Mouse (Mus musculus): ENCODE measurements around the gene Plcd3. TPM values are rescaled to one million over a fixed set of nuclear protein-coding genes. Genes with fewer than 3 reads are reported as not detected.

Plcd3 gene
- total RNA-seq, 2 experiments from 2014 or later, result 8.7 to 8.9 TPM

DNA sequence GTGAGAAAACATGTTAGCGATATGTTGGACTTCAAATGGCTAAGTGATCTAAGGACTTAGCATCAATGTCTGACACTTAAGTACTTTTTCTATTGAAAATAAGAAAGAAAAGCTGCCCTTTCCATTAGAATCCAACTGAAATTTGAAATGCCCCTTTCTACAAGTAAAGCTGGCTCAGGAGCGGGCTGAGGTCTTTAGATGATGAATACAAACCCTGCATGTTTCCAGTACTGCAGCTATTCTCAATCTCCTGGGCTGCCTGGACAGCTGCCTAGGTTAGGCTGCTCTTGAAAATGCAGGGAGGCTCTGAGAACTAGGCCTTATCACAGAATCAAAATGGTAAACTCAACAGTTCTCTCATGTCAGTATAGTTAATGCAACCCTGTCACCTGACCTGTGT is 17.4 kb upstream of the Plcd3 start:
- DNase-seq (ENCODE audit: low spot score in 2 of 2), result no peak

DNA sequence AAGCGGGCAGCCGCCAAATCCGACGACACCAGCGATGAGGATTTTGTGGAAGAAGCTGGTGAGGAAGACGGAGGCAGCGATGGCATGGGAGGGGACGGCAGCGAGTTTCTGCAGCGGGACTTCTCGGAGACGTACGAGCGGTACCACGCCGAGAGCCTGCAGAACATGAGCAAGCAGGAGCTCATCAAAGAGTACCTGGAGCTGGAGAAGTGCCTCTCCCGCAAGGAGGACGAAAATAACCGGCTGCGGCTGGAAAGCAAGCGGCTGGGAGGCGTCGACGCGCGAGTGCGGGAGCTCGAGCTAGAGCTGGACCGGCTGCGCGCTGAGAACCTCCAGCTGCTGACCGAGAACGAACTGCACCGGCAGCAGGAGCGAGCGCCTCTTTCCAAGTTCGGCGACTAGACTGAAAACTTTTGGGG is 16.1 kb upstream of the Plcd3 start:
- no peak for DNase-seq (ENCODE audit: low spot score in 2 of 2)

DNA sequence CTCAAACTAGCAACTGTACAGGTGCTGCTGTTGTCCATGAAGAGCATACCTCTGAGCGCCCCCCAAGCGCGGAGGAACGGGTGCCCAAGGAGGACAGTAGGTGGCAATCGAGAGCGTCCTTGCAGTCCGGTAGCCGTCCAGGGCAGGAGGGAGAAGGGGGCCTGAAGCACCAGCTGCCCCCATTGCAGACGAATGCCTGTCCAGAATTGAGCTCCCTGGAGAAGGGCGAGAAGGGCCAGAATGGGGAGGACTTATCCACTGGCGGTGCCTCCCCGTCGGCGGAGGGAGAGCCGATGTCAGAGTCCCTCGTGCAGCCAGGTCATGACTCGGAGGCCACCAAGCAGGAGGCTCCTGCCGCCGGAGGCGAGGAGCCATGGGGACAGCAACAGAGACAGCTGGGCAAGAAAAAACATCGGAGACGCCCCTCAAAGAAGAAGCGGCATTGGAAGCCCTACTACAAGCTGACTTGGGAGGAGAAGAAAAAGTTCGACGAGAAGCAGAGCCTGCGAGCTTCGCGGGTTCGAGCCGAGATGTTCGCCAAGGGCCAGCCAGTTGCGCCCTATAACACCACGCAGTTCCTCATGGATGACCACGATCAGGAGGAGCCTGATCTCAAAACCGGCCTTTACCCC is 15.6 kb upstream of the Plcd3 start:
- peak; percentile 51 to 62 for DNase-seq (ENCODE audit: low spot score in 2 of 2)

DNA sequence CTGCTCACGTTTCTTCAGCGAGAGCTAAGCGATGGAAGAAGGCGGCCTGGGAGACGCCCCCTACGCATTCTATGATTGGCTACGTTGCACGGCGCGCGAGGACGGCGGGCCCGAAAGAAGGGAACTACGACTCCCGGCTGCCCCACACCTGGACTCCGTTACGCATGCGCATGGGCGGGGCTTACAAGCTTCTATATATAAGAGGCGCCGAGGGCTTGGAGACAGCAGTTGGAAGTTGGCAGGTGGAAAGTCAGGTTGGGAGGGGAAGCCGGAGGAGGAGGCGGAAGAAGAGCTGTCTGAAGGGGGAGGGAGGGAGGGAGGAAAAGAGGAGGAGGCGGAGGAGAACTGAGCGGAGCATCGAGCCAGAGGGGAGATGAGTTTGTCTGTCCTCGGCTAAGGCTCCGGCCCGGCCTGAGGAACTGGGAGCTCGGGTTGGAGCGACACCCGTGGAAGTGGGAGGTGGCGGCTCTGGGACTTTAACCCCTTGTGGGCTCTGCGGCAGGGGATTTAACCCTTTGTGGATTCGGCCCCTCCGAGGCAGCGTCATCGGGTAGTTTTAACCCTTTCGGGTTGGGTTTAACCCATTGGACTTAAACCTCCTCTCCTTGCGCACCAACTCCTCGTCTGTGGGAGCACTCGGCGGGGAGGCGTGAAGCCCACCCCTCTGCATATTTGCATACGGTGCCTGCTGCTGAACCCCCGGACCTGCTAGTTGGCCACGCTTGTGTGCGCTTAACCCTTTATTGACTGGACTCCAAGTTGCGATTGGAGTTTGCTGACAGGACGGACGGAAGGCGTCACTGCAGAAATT is 14.8 kb upstream of the Plcd3 start, which contains the start of gene Hexim1:
Gene Hexim1, plus strand, starts transcription at position 224 of the 811 bp plus-strand sequence.
- DNase-seq (ENCODE audit: low spot score in 2 of 2), result peak; percentile 98 to 100

DNA sequence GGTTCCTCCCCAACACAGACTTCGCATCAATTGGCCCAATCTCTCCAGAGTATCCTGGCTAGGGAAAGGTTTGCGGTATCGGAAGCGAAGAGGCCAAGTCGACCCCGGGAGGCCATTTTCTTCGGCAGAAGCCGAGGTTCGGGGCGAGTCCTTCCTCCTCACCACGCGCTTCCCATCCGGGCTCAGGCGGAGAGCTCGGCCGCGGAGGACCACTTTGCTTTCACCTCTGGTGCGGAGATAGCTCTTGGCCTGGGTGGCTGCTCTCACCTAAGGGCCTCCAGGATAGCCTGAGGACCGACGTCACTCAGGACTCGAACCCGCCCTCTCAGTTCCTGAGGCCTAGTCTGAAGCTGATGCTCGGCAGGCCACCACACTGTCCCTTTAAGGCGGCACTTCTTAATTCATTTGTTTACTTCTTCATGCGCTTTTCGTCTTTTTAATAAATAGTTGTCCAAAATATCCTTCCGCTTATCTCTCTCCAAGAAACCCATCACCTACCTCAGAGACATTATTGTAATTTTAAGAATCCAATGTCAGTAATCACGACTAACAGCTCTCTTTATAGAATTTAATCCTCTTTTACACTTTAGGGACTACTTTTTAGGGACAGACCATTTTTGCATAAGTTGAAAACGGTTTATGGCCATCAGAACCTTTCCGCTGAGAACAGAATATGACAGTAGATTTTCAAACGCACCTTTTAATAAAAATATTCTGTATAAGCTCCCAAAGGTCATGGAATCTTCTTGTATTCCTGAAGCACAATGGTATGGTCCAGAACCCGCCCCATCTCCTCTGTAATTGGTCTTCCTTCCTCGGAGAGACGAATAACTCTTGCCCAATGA is 13.9 kb upstream of the Plcd3 start:
- DNase-seq (ENCODE audit: low spot score in 2 of 2), result peak in 1 of 2 experiments; percentile 55

DNA sequence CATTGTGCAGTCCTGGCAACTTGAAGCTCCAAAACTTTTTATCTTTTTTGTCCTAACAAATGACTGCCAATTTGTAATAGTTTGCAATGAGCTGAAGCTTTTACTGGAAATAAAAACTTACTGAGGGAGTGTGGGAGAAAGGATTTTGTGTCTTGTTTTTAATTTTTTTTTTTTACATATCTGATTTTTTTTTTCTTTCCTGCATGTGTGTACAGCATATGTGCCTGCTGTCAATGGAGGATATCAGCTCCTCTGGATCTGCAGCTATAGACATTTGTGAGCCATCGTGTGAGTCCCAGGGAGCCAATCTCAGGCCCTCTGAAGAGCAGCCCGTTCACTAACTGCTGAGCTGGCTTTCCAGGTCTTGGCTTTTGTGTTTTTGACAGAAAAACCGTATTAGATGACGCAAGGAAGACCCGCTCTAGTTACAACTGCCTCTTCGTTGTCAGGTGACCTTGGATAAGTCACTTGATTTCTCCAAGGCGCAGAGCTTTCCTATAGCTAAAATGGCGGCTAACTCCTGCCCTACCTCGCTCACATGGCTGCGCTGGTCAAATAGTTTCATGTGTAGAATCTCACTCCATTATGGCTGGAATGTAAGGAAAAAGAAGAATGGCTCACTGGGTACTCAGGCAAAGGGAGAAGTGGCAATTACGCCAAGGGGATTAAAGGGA is 12.9 kb upstream of the Plcd3 start:
- DNase-seq (ENCODE audit: low spot score in 2 of 2), result no peak

DNA sequence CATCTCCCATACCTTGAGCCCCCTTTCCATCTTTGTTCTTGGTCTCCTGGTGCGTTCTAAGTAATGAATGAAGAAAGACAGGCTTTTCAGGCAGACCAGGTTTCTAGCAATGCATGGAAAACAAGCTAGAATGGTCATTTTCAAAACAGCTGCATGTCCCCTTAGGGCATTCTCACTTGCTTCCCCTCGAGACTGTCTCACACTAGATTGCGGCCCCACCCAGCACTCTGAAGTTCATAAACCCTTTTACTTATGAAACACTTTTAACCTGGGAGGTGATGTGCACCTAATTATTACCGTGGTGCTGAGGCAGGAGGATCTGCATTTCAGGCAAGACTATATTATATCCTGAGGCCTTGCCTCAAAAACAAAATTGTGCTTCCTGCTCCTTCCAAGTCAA is 12.3 kb upstream of the Plcd3 start:
- DNase-seq (ENCODE audit: low spot score in 2 of 2), result no peak

DNA sequence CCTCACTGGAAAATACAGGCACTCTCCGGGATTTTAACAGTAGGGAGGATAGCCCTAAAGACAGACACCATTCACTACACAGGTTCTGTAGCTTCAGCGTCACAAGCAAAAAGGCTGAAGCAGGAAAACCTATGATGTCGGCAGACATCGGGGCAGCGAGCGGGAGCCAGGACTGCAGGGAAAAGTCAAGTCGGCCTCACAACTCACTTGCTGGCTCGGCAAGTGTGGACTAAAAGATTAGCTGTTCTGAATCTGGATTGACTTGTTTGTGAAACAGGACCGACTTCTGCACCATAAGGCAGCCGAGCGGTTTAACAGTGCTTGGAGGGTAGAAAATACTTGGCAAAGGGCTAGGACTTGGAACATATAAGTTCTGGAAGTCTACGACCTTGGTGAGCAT is 11.5 kb upstream of the Plcd3 start:
- DNase-seq (ENCODE audit: low spot score in 2 of 2), result no peak

DNA sequence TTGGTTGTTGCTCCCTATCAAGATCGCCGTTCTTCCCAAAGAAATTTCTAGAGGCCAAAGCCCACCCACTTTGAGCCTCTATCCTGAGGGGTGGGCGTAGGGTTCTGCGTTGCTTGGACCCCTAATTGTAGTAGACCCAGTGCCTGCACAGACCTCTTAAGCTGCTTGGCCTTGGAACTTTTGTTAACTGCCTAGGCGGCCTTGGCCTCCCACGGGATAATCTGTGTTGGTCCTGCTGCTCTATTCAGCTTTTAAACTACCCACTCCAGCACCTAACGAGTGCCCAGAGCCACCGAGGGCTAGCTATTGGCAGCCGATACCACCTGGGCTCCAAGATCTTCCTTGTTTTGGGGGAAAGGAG is 11.1 kb upstream of the Plcd3 start:
- no peak for DNase-seq (ENCODE audit: low spot score in 2 of 2)

DNA sequence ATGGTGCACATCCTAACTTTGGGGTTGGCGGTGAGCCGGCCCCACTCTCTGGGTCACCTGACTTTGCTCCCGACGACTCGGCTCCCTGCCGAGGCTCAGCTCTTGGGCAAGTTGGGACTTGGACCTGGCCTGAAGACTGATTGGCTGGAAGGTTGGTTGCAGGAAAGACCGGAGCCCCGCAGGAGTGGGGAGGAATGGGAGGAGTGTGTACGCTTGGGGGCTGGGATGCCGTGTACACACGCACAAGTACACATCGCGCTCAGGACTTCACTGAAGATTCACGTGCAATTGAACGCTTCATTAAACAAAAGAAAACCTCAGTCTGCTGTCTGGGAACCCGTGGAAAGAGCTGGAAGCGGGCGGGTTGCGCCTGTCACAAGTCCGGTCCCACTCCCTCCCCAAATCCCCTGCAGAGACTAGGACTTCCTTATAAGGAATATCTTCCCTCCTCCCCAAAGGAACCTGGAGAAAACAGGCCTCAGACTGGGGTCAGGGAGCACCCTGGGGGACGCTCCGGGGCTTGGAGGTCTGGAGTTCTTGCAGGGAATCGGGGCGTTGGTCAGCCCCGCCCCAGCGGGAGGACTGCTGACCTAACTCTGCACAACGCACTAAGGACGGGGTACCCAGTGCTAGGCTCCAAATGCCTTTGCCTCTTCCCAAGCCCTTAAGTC is 10.6 kb upstream of the Plcd3 start:
- DNase-seq (ENCODE audit: low spot score in 2 of 2), result peak; percentile 41 to 53

DNA sequence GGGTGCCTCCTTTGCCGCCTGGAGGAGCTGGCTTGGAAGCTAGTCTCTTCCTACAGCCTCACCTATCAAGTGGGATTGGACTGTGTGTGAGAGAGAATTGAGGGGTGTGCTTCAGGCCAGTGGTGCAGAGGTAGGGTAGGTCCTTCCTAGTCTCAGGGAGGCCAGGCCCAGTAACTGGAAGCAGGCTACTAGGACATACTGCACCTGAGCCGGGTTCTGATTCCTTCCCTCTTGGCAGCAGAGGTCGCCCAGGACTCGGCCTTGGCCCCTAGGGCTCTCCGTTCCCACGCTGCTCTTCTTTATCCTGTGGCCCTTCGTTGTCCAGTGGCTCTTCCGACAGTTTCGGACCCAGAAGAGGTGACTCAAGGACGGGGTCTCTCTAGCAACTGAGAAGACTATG is 9.8 kb upstream of the Plcd3 start:
- DNase-seq (ENCODE audit: low spot score in 2 of 2), result no peak

DNA sequence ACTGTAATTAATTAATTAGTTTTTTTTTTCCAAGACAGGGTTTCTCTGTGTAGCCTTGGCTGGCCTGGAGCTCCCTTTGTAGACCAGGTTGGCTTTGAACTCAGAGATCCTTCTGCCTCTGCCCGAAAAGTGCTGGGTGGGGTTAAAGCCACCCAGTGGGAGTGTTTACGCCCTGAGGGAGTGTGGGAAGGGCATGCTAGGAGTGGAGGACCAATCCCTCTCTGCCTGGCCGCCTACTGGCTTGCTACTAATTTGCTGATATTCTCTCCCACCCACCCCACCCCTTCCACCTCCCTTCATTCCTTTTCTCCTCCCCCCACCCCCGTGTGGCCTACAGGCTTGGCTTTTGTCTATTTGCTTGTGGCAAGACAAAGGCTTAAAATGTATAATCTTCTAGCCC is 4.9 kb upstream of the Plcd3 start:
- DNase-seq (ENCODE audit: low spot score in 2 of 2), result no peak

DNA sequence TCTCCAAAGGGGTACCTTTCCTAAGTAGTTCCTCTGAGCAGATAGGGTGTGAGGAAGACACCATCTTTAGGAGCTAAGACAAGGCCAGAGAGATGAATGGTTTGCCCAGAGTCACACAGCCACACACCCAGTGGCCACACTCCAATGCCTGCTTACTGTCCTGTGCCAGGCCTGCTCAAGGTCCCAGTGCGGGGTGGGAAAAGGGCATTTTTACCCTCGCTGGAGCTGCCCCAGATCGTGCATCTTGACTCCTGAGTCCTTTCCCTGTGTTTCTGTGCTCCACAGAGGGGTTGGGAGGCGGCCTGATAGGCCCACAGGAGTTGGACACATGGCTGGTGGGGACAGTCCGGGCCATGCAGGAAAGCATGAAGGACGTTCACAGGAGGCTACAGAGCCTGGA is 4.4 kb upstream of the Plcd3 start:
- no peak for DNase-seq (ENCODE audit: low spot score in 2 of 2)

DNA sequence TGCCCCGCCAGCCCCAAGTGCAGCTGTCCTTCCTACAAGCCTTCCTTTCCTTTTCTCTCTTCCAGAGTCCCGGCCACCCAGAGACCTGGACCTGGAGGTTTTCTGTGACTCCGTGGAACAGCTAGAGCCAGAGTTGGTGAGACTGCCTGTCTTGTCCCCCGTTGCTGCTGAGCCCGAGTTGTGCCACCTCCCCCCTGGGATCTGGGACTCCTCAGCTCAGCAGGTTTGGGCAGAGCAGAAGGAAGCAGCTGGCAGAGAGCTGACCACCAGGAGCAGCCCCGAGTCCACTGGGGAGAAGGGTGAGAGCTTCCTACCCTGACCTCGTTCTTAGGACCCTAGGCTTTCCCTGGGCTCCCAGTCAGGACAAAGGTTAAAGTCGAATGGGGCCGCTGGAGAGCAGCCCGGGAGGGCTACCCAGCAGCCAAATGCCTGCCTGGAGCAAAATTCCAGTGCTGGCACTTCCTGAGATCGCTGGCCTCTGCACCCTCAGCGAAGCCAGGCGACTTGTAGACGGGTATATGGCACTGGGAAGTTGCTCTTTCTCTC is 3.8 kb upstream of the Plcd3 start:
- DNase-seq (ENCODE audit: low spot score in 2 of 2), result no peak

DNA sequence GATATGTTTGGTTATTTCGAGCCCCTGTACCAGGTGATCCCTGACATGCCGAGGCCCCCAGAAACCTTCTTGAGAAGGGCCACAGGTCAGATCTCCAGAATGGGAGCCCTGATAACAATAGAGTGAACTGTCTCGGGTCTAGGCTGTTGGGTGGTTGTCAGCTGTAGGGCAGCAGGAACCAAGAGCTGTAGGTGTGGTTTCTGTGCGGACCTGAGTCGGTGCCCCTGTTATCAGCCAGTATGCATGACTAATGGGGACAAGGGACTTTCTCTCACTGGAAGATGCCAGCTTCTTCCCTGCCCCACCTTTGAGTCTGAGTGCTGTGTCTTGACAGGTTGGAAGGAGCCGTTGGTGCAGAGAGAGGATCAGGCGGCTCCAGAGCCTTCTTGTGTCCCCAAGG is 3.0 kb upstream of the Plcd3 start:
- no peak for DNase-seq (ENCODE audit: low spot score in 2 of 2)

DNA sequence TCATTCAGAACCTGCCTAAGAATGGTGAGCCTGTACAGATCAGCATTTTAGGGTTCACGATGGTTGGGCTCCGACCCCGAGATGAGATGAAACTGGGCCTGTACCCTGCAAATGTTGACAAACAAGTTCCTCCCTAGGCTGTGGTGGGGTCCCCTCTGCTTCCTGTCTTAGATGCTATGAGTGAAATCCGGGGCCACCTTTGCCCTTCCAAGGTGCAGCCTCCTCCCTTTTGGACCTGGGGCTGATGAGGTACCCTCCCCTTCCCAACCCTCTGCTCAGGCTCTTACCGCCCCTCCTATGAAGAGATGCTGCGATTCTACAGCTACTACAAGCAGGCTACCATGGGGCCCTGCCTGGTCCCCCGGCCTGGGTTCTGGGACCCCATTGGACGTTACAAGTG is 2.2 kb upstream of the Plcd3 start:
- no peak for DNase-seq (ENCODE audit: low spot score in 2 of 2)

DNA sequence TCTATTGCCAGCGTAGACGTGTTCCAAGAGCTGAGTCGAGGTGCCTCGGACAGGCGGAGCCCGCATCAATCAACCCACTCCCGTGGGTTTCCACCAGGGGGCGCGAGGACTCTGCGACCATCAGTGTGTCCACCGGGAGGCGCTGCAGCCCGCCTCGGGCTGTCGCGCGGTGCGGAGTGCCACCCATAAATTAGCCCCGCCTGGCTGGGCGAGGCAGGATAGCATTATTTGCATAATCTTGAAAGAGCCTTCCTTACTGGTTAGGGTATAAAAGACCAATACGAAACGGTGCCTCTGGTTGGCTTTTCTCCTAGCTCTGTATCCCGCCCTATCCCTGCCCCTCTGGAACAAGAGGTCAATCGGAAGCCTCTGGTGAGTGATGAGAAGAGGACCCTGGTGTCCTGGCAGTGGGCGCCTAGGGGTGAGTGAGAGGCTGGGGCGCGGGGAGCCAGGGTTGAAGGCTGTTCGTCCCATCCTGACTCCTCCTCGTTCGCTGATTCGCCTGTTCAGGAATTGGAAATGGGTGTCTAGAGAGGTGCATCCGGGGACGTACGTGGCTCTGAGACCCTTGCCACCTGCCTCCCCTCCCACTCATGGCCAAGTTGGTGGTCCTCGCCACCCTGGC is 1.4 kb upstream of the Plcd3 start:
- DNase-seq (ENCODE audit: low spot score in 2 of 2), result peak; percentile 99

DNA sequence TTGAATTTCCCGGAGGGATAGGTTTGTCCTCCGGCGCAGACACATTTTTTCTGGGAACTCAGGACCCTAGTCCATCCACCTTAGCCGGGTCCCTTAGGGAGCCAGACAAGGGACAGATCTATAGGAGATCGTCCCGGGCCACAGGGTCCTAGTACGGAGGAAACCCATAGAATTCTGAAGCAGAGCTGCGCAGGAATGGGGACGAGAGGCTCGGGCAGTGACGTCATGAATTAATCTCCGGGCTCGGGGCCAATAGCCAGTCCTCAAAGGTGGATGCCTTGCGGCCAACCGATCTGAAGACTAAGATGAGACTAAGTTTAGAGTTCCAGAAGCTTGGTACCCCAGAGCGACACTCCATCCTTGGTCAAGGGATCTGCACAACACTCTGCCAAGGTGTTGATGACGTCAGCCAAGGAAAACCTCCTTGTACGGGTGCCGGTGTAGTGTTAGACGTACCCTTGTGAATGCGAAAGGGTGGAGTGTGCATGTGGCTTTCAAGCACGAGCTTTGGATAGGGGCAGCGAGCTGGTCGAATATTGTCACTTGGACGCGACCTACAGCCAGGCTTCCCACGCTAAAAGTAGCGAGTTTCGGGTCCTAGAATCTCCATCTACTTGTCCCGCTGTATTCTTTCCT is 526 bp upstream of the Plcd3 start:
- peak in 1 of 2 experiments; percentile 23 for DNase-seq (ENCODE audit: low spot score in 2 of 2)

DNA sequence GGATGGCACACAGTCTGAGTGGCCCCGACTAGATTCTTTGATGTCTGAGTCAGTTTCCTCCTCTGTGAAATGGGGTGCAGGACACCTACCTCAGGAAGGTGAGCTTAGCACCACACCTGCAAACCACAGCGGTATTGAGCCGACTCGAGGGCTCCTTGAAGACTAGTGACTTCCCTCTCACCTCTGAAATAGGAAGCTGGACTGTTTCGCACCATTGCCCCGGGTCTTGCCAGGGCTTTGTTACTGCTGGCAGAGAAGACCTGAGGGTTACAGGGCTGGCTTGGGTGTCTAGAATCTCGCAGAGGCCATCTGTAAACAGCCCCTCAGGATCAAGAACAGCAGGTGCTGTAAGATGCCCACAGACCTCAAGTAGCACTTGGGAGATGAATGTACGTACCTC is 1.1 kb downstream of the Plcd3 start:
- DNase-seq (ENCODE audit: low spot score in 2 of 2), result no peak

Data from adrenal gland, postnatal 4 days (tissue).